Mouse (Mus musculus) heart, adult 2 months (tissue): ENCODE results near the gene Papola. TPM values are rescaled to one million over a fixed set of nuclear protein-coding genes. Genes with fewer than 3 reads are reported as not detected.

Experiments
- DNase-seq, 2 experiments: peaks; one replicate each; pipeline ENCODE4 v3.0.0; 2021
- H3K27ac ChIP-seq: fragments of 200-600 bp; 2 replicates; pipeline ENCODE4 v1.8.1; 2022
- H3K27me3 ChIP-seq: fragments of 200-500 bp; 2 replicates; pipeline ENCODE4 v1.6.1; 2012; ENCODE audit warnings: mild to moderate bottlenecking, low read length, inconsistent platforms, mixed read lengths; ENCODE audit not compliant: control insufficient read depth, insufficient read depth
- H3K36me3 ChIP-seq: fragments of 200-500 bp; 2 replicates; pipeline ENCODE4 v1.6.1; 2012; ENCODE audit warnings: low read length, inconsistent platforms; ENCODE audit not compliant: control insufficient read depth, insufficient read depth
- H3K4me1 ChIP-seq: fragments of 200-500 bp; 2 replicates; pipeline ENCODE4 v1.6.1; 2011; ENCODE audit warnings: low read length; ENCODE audit not compliant: control insufficient read depth, insufficient read depth
- H3K4me3 ChIP-seq: fragments of 200-600 bp; 2 replicates; pipeline ENCODE4 v1.8.1; 2022
- H3K79me2 ChIP-seq: fragments of 200-500 bp; replicated peaks from 2 replicates; pipeline ENCODE4 v1.6.1; 2012; ENCODE audit warnings: mild to moderate bottlenecking, inconsistent platforms, low read length, moderate library complexity, mixed read lengths; ENCODE audit not compliant: control insufficient read depth, insufficient read depth
- H3K9ac ChIP-seq: fragments of 200-500 bp; 2 replicates; pipeline ENCODE4 v1.6.1; 2012; ENCODE audit warnings: low read depth, mild to moderate bottlenecking, control low read depth, inconsistent platforms, low read length, mixed read lengths
- CTCF ChIP-seq: fragments of 200-600 bp; IDR thresholded peaks from 2 replicates; pipeline ENCODE4 v1.8.1; 2022; ENCODE audit warnings: antibody characterized with exemption, mild to moderate bottlenecking, moderate library complexity
- EP300 ChIP-seq: fragments of 200-500 bp; IDR thresholded peaks from 2 replicates; pipeline ENCODE4 v1.6.1; 2011; ENCODE audit warnings: low read depth, low read length, control low read depth; ENCODE audit not compliant: insufficient read depth
- POLR2A ChIP-seq: fragments of 200-500 bp; IDR thresholded peaks from 2 replicates; pipeline ENCODE4 v1.6.1; 2011; ENCODE audit warnings: mild to moderate bottlenecking, low read depth, low read length, control low read depth; ENCODE audit not compliant: insufficient read depth
- WGBS: fragments of 180-500 bp; shearing (Covaris S2); methylation state at CpG from one replicate; pipeline ENCODE4 v1.1.7; 2018; 5-methylcytosine and 5-hydroxymethylcytosine counted together
- intact Hi-C: fragments of 180-260 bp; cut with DNase I; formaldehyde crosslinking; loops from one replicate; pipeline ENCODE4 v1.15.1; 2025
- polyA plus RNA-seq: library from polyadenylated mRNA; depleted of rRNA; stranded (reverse); fragments of >200 nt; gene quantifications from 2 replicates; pipeline ENCODE4 v1.2.3, GENCODE M21; 2012
- total RNA-seq, 2 experiments: library from RNA; stranded (reverse); gene quantifications; 2 replicates each; pipeline ENCODE4 v1.2.3; 2021

Papola gene
- total and polyA plus RNA-seq, 3 experiments, result 35.3 to 127 (median 124) TPM

DNA sequence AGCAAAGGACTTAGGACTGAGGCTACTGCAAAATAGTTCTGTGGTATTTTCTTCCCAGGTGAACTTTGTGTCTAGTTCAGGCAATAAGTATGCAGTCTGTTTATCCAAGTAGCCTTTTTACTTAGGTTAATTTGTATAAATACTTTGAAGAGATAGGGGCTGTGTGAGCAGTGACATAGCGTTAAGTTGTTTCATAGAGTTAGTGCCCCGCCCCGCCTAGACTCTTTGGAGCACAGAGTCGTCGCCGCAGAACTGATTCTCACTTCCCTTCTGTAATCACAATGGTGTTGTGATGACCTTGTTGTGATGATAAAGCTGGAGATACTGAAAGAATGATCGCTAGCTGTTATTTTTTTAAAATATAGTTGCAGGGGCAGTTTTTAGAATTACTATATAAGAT is 22.9 kb downstream of the Papola start:
- Histone ChIP-seq H3K27ac (no peak overlapping the region), H3K79me2 (peaks cover 5% of the 10 kb centered on the region), H3K27me3 (no peaks in the 10 kb centered on the region), H3K4me1 (no peaks in the 10 kb centered on the region), H3K4me3 (no peak overlapping the region), H3K9ac (no peak overlapping the region), H3K36me3 (peaks cover 13% of the 10 kb centered on the region)
- 57% methylated on average over 7 of the region's 7 CpGs for WGBS
- TF ChIP-seq EP300, result no peak
- TF ChIP-seq POLR2A, result no peak
- TF ChIP-seq CTCF, result no peak
- no peak for DNase-seq
- intact Hi-C loops, result no loop called here

DNA sequence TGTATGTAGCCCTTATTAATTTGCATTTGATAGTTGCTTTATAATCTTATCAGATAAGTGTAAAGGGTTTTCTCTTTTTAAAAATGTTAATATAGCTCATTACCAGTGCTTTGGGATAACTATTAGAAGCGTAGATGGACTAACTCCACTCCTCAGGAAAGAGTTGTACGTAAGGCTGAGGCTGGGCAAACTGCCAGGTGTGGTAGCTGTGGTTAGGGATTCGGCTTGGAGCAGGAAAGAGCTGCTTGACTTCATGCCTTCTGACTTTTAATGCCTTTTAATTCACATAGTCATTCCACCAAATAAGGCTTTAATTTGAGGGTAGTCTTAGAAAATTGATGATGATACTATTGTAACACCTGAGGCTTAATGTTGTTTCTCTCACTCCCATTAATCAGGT is 24.5 kb downstream of the Papola start:
- WGBS, result 30% methylated on average over 3 of the region's 3 CpGs
- TF ChIP-seq EP300 (no peak), POLR2A (no peak), CTCF (no peak)
- Histone ChIP-seq H3K79me2 (peaks cover 3% of the 10 kb centered on the region), H3K27ac (no peak overlapping the region), H3K4me1 (no peaks in the 10 kb centered on the region), H3K27me3 (no peaks in the 10 kb centered on the region), H3K9ac (no peak overlapping the region), H3K36me3 (peaks cover 16% of the 10 kb centered on the region), H3K4me3 (no peak overlapping the region)
- intact Hi-C loops, result no loop called here
- no peak for DNase-seq

DNA sequence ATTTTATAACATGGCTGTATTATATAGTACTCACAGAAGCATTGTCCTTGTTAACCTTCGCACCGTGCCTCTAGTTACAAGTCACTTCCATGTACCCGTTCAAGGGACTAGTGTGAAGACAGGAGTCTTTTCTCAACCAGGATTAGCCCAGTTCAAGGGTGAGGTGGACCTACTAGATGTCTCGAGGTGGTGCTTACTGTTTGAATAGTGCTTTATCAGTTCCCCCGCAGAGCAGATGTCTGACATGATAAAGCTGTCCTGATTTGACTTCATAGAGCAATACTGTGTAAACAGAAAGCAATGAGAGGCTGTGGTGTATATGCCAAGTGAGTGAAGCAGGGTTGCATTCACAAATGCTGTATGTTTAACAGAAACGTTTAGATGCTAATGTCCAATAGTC is 26.1 kb downstream of the Papola start:
- 74% methylated on average over 6 of the region's 6 CpGs for WGBS
- Histone ChIP-seq H3K79me2 (peaks cover 1% of the 10 kb centered on the region; the same call in 1 of the 2 replicates), H3K4me3 (no peak overlapping the region), H3K27me3 (no peaks in the 10 kb centered on the region), H3K9ac (no peak overlapping the region), H3K4me1 (no peaks in the 10 kb centered on the region), H3K27ac (no peak overlapping the region), H3K36me3 (peaks cover 12% of the 10 kb centered on the region)
- no peak for DNase-seq
- TF ChIP-seq CTCF (no peak), EP300 (no peak), POLR2A (no peak)
- intact Hi-C loops, result no loop called here

DNA sequence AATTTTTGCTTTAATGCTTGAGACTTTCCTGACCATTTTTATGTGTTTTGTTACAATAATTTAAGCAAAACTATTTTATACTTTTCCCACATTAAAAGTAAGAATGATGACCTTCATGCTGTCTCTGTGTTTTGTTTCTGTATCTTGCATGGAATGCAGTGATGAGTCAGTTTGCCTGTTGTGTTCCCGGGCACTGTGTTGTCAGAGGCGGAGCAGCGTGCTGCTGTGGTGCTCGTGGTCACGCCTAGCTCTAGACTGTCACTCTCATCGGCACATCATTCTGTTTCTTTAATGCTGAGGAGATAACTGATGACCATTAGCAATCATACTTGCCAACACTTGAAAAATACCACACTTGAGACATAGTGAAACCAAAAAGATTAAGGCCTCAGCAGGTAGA is 29.5 kb downstream of the Papola start:
- Histone ChIP-seq H3K27me3 (no peaks in the 10 kb centered on the region), H3K4me3 (no peak overlapping the region), H3K4me1 (no peaks in the 10 kb centered on the region), H3K36me3 (peaks cover 7% of the 10 kb centered on the region), H3K79me2 (no peaks in the 10 kb centered on the region), H3K27ac (no peak overlapping the region), H3K9ac (no peak overlapping the region)
- no peak for DNase-seq
- TF ChIP-seq CTCF (no peak), EP300 (no peak), POLR2A (no peak)
- intact Hi-C loops, result no loop called here
- WGBS, result 82% methylated on average over 6 of the region's 6 CpGs

DNA sequence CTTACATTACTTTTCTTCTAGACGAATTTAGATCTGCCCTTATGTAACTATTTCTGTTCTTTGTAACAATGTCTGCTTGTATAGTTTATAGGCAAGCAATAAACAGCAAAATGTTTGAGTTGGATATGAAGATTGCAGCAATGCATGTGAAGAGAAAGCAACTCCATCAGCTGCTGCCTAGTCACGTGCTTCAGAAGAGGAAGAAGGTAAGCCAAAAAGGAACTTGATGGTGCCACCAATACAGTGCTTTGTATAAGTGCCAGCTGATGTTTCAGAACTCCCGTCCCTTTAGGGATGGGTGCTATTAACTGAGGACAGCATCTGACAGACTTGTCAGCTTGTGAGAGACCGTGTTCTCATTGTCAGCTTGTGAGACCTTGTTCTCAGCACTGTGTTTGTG is 39.0 kb downstream of the Papola start:
- Histone ChIP-seq H3K27ac (no peak overlapping the region), H3K79me2 (no peaks in the 10 kb centered on the region), H3K36me3 (peaks cover 5% of the 10 kb centered on the region), H3K9ac (no peak overlapping the region), H3K4me3 (no peak overlapping the region), H3K4me1 (no peaks in the 10 kb centered on the region), H3K27me3 (no peaks in the 10 kb centered on the region)
- no peak for DNase-seq
- intact Hi-C loops, result no loop called here
- TF ChIP-seq CTCF (no peak), POLR2A (no peak), EP300 (no peak)
- WGBS, result 71% methylated on average over 4 of the region's 4 CpGs

DNA sequence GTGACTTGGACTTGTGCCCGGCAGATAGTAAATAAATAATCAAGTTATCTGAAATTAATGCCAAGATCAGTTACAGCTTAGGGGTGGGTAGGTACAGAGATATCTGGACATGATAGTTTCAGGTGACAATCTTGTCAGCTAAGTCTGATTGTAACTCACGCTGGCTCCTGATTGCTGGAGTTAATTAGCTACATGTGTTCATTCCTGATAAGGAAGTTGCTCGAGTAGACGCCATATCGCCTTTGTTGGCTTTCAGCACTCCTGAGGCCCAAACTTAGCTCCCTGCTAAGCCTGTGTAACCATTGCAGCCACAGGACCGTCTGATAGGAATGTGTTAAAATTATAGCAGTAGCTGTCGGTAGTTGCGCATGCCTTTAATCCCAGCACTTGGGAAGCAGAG is 40.2 kb downstream of the Papola start:
- Histone ChIP-seq H3K36me3 (peaks cover 5% of the 10 kb centered on the region), H3K79me2 (no peaks in the 10 kb centered on the region; the same call in 1 of the 2 replicates), H3K4me3 (no peak overlapping the region), H3K27ac (no peak overlapping the region), H3K27me3 (no peaks in the 10 kb centered on the region), H3K4me1 (no peaks in the 10 kb centered on the region), H3K9ac (no peak overlapping the region)
- 50% methylated on average over 8 of the region's 8 CpGs for WGBS
- TF ChIP-seq CTCF (no peak), EP300 (no peak), POLR2A (no peak)
- intact Hi-C loops, result no loop called here
- no peak for DNase-seq

DNA sequence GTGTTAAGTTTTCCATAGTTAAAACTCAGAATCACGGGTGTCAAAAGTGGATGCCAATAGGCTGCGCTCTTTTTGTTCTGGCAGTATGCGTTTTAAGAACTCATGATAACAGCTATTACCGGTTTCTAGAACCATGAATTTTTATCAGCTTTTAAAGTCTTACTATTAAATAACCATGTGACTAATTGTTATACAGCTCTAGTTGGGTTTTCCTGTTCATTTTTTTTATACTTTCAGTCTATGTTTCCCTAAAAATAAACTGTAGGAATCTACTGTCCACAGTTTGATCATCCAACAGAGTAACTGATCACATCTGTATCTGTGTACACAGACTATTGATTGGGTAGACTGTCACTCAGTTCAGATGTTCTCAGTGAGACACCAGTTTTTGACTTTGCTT is 40.8 kb downstream of the Papola start:
- Histone ChIP-seq H3K27me3 (no peaks in the 10 kb centered on the region), H3K36me3 (peaks cover 5% of the 10 kb centered on the region), H3K79me2 (no peaks in the 10 kb centered on the region; the same call in 1 of the 2 replicates), H3K9ac (no peak overlapping the region), H3K27ac (no peak overlapping the region), H3K4me3 (no peak overlapping the region), H3K4me1 (no peaks in the 10 kb centered on the region)
- 90% methylated on average over 4 of the region's 4 CpGs for WGBS
- intact Hi-C loops, result no loop called here
- no peak for DNase-seq
- no peak for TF ChIP-seq CTCF
- TF ChIP-seq EP300, result no peak
- no peak for TF ChIP-seq POLR2A
